Mouse (Mus musculus) urinary bladder, postnatal 10 days (tissue): ENCODE measurements around the gene Grm7.

Experiments used
- DNase-seq: peaks from one replicate; pipeline ENCODE4 v3.0.0; 2022; ENCODE audit warnings: low spot score

Grm7 gene

GRCm38 (mm10) chr6:111368111-111368510 lies 722.7 kb downstream of the Grm7 start:
- DNase-seq, result no peak

GRCm38 (mm10) chr6:111368551-111368950 lies 723.2 kb downstream of the Grm7 start:
- DNase-seq, result no peak

- DNase-seq, result no peak
Measured at GRCm38 (mm10) chr6:111369013-111369412, 723.6 kb downstream of the Grm7 start.

GRCm38 (mm10) chr6:111371581-111372349 lies 726.4 kb downstream of the Grm7 start:
- no peak for DNase-seq

GRCm38 (mm10) chr6:111372626-111373380 lies 727.4 kb downstream of the Grm7 start:
- DNase-seq, result no peak

GRCm38 (mm10) chr6:111380710-111381109 lies 735.3 kb downstream of the Grm7 start:
- DNase-seq, result no peak

GRCm38 (mm10) chr6:111408750-111409149 lies 763.4 kb downstream of the Grm7 start:
- DNase-seq, result no peak

- no peak for DNase-seq
Measured at GRCm38 (mm10) chr6:111424737-111425136, 779.4 kb downstream of the Grm7 start.

- DNase-seq, result no peak
Measured at GRCm38 (mm10) chr6:111446228-111446627, 800.8 kb downstream of the Grm7 start.

GRCm38 (mm10) chr6:111447851-111448250 lies 802.5 kb downstream of the Grm7 start:
- DNase-seq, result no peak

- no peak for DNase-seq
Measured at GRCm38 (mm10) chr6:111449054-111449783, 803.8 kb downstream of the Grm7 start.

- no peak for DNase-seq
Measured at GRCm38 (mm10) chr6:111481866-111482265, 836.5 kb downstream of the Grm7 start.

- no peak for DNase-seq
Measured at GRCm38 (mm10) chr6:111486081-111486480, 840.7 kb downstream of the Grm7 start.

GRCm38 (mm10) chr6:111487556-111487955 lies 842.2 kb downstream of the Grm7 start:
- DNase-seq, result no peak

GRCm38 (mm10) chr6:111492166-111492565 lies 846.8 kb downstream of the Grm7 start:
- no peak for DNase-seq

GRCm38 (mm10) chr6:111499542-111499941 lies 854.2 kb downstream of the Grm7 start:
- no peak for DNase-seq

- no peak for DNase-seq
Measured at GRCm38 (mm10) chr6:111510768-111511459, 865.5 kb downstream of the Grm7 start.

- no peak for DNase-seq
Measured at GRCm38 (mm10) chr6:111512359-111512758, 867.0 kb downstream of the Grm7 start.

GRCm38 (mm10) chr6:111521229-111521628 lies 875.8 kb downstream of the Grm7 start:
- DNase-seq, result no peak

GRCm38 (mm10) chr6:111522122-111522521 lies 876.7 kb downstream of the Grm7 start:
- DNase-seq, result no peak

- DNase-seq, result no peak
Measured at GRCm38 (mm10) chr6:111529985-111530384, 884.6 kb downstream of the Grm7 start.

GRCm38 (mm10) chr6:111558588-111558987 lies 913.2 kb downstream of the Grm7 start:
- DNase-seq, result no peak
